Mouse (Mus musculus) hematopoietic stem cell, adult 5-6 weeks (primary cell): ENCODE data around the gene Gm49601. TPM values are rescaled to one million over a fixed set of nuclear protein-coding genes. Genes with fewer than 3 reads are reported as not detected.

Experiments used
- ATAC-seq, 2 experiments: fragments of 125-278 bp in 1 of 2; replicated peaks in 1 of 2; 2 replicates each; pipeline ENCODE4 v1.8.0; 2016 to 2017; ENCODE audit warnings: inconsistent platforms in 2 of 2, mild to moderate bottlenecking in 2 of 2, moderate number of reproducible peaks in 2 of 2, low read depth in 1 of 2, moderate TSS enrichment in 1 of 2; ENCODE audit not compliant: low FRiP score in 2 of 2, poor library complexity in 2 of 2, severe bottlenecking in 2 of 2, insufficient read depth in 1 of 2, low TSS enrichment in 1 of 2
- total RNA-seq: library from RNA; stranded (forward); fragments of 172-1452, 232-1000 nt; gene quantifications from 2 replicates; pipeline ENCODE4 v1.2.3, GENCODE M21; 2017

Gene Gm49601
- total RNA-seq = 2.1 TPM in 1 of 2 replicates, not detected in the other

- peak; percentile 63 to 72 for ATAC-seq
Measured at GRCm38 (mm10) chr16:18626376-18626878, at the start of gene Gm49601. TSS of gene Gm49601 (minus strand) at chr16:18626427.

- ATAC-seq = no peak
Measured at GRCm38 (mm10) chr16:18673005-18673404, 46.8 kb upstream of the Gm49601 start.

- no peak for ATAC-seq
Measured at GRCm38 (mm10) chr16:18672027-18672426, 45.8 kb upstream of the Gm49601 start.

- no peak for ATAC-seq
Measured at GRCm38 (mm10) chr16:18669914-18670313, 43.7 kb upstream of the Gm49601 start.

- no peak for ATAC-seq
Measured at GRCm38 (mm10) chr16:18658597-18658996, 32.4 kb upstream of the Gm49601 start.

GRCm38 (mm10) chr16:18655372-18656098, 29.3 kb upstream of the Gm49601 start:
- ATAC-seq = peak; percentile 53 to 85

GRCm38 (mm10) chr16:18653290-18654160, 27.3 kb upstream of the Gm49601 start:
- ATAC-seq = no peak

- no peak for ATAC-seq
Measured at GRCm38 (mm10) chr16:18649126-18649525, 22.9 kb upstream of the Gm49601 start.

- ATAC-seq = no peak
Measured at GRCm38 (mm10) chr16:18645329-18645728, 19.1 kb upstream of the Gm49601 start.

- ATAC-seq = no peak
Measured at GRCm38 (mm10) chr16:18644485-18644884, 18.3 kb upstream of the Gm49601 start.

GRCm38 (mm10) chr16:18643406-18643998, 17.3 kb upstream of the Gm49601 start:
- ATAC-seq = peak in 1 of 2 experiments; percentile 73; a peak in 2 of 4 replicates

- no peak for ATAC-seq
Measured at GRCm38 (mm10) chr16:18642897-18643296, 16.7 kb upstream of the Gm49601 start.

- ATAC-seq = no peak
Measured at GRCm38 (mm10) chr16:18642291-18642690, 16.1 kb upstream of the Gm49601 start.

GRCm38 (mm10) chr16:18639382-18639929, 13.2 kb upstream of the Gm49601 start:
- ATAC-seq = no peak

- ATAC-seq = no peak
Measured at GRCm38 (mm10) chr16:18638396-18638795, 12.2 kb upstream of the Gm49601 start.

GRCm38 (mm10) chr16:18636804-18637203, 10.6 kb upstream of the Gm49601 start:
- ATAC-seq = no peak

- no peak for ATAC-seq
Measured at GRCm38 (mm10) chr16:18636401-18636800, 10.2 kb upstream of the Gm49601 start.
